Mouse (Mus musculus) embryonic facial prominence, embryonic 11.5 days (tissue): ENCODE measurements at regions not wholly inside any gene's neighbourhood (a gene's known extent, or its start where the extent isn't known, plus 50 kb on each side); places are given as distances from the start of the nearest gene placed in this dataset.
A peak's percentile ranks its signal among the peaks of the same experiment; 100 is the strongest.

Experiments used
- ATAC-seq: fragments of 200-750 bp; cut with Nextera tagmentation; replicated peaks from 2 replicates; pipeline ENCODE4 v1.8.0; 2017; ENCODE audit warnings: low read depth; ENCODE audit not compliant: insufficient number of reproducible peaks, low FRiP score, low TSS enrichment
- DNase-seq: peaks from one replicate; pipeline ENCODE4 v3.0.0-alpha.2; 2015; ENCODE audit warnings: low spot score
- H3K27ac ChIP-seq: fragments of 300-500 bp; sonication (generic); replicated peaks from 2 replicates; pipeline ENCODE4 v1.5.1; 2014; ENCODE audit warnings: mild to moderate bottlenecking, low read depth, low read length, control low read depth
- H3K27me3 ChIP-seq: fragments of 300-500 bp; sonication (generic); 2 replicates; pipeline ENCODE4 v1.6.1; 2014; ENCODE audit warnings: mild to moderate bottlenecking, low read length, moderate library complexity, mixed read lengths; ENCODE audit not compliant: control insufficient read depth, insufficient read depth
- H3K36me3 ChIP-seq: fragments of 300-500 bp; sonication (generic); replicated peaks from 2 replicates; pipeline ENCODE4 v1.6.1; 2014; ENCODE audit warnings: low read depth, mild to moderate bottlenecking, low read length, moderate library complexity, mixed read lengths; ENCODE audit not compliant: control insufficient read depth, insufficient read depth
- H3K4me1 ChIP-seq: fragments of 300-500 bp; sonication (generic); 2 replicates; pipeline ENCODE4 v1.6.1; 2014; ENCODE audit warnings: low read length, mixed read lengths; ENCODE audit not compliant: control insufficient read depth, insufficient read depth
- H3K4me2 ChIP-seq: fragments of 300-500 bp; sonication (generic); 2 replicates; pipeline ENCODE4 v1.6.1; 2014; ENCODE audit warnings: low read depth, mild to moderate bottlenecking, control low read depth, low read length, moderate library complexity
- H3K4me3 ChIP-seq: fragments of 300-500 bp; sonication (generic); 2 replicates; pipeline ENCODE4 v1.5.1; 2014; ENCODE audit warnings: low read depth, low read length, control low read depth
- H3K9ac ChIP-seq: fragments of 300-500 bp; sonication (generic); replicated peaks from 2 replicates; pipeline ENCODE4 v1.6.1; 2014; ENCODE audit warnings: mild to moderate bottlenecking, control low read depth, low read length
- H3K9me3 ChIP-seq: fragments of 300-500 bp; sonication (generic); replicated peaks from 2 replicates; pipeline ENCODE4 v1.6.1; 2016; ENCODE audit warnings: mild to moderate bottlenecking, low read length, inconsistent platforms, mixed read lengths; ENCODE audit not compliant: control insufficient read depth
- WGBS: fragments of 180-500 bp; shearing (Covaris S2); extraction: QIAGEN DNeasy Blood & Tissue Kit; methylation state at CpG from one replicate; pipeline ENCODE4 v1.1.7; 2014; 5-methylcytosine and 5-hydroxymethylcytosine counted together

DNA sequence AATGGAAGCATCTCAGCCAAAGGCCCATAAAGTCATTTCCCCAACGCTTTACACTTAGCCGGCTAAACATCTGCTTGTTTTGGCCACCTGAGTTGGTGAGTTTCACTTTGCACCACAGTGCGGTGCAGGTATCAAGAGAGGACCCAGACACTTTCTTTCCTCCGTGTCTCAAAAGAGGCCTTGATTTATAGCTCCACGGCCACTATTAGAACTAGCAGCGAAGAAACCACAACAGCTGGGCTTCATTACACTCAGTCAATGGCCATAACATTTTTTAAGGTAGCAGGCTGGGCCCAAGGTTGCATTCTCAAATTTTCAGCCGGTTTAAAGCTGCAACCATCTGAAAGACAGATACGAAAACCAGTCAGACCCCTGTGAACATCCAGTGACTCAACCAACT lies 103.4 kb downstream of the Mreg start:
- no peak for ATAC-seq
- H3K27me3 ChIP-seq, result no peaks in the 10 kb centered on the region

DNA sequence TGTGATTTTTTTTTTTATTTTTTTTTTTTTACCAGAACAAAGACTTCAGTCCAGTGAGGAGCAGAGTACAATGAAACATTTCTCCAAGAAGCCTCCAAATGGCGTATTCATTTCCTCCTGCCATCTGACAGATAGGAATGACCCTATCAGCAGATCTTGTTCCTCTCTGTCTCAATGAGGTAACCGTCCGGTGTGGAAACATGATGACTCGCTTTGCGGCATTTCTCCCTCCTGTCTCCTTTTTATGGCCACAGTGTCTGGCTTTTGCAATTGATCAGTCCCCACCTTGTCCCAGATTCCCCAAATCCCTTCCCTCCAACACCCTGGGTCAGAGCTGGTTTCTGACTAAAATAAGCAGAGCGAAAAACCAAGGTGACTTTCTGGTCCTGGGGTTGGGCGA lies 105.0 kb downstream of the Mreg start:
- Histone ChIP-seq H3K9me3 (no peaks in the 10 kb centered on the region), H3K4me2 (no peak overlapping the region), H3K27me3 (no peaks in the 10 kb centered on the region), H3K36me3 (no peaks in the 10 kb centered on the region), H3K4me3 (no peak overlapping the region), H3K9ac (no peak overlapping the region), H3K27ac (no peak overlapping the region), H3K4me1 (no peaks in the 10 kb centered on the region)
- ATAC-seq (no peak), DNase-seq (no peak)
- WGBS, result 90% methylated on average over 7 of the region's 7 CpGs

More for the DNA sequence above, 103.4 kb downstream of the Mreg start:
- no peaks in the 10 kb centered on the region for H3K36me3 ChIP-seq
- DNase-seq, result peak; percentile 57
- 68% methylated on average over 8 of the region's 8 CpGs for WGBS
- no peak overlapping the region for H3K9ac ChIP-seq
- no peaks in the 10 kb centered on the region for H3K9me3 ChIP-seq
- no peak overlapping the region for H3K27ac ChIP-seq
- no peak overlapping the region for H3K4me3 ChIP-seq
- H3K4me1 ChIP-seq, result no peaks in the 10 kb centered on the region
- no peak overlapping the region for H3K4me2 ChIP-seq

DNA sequence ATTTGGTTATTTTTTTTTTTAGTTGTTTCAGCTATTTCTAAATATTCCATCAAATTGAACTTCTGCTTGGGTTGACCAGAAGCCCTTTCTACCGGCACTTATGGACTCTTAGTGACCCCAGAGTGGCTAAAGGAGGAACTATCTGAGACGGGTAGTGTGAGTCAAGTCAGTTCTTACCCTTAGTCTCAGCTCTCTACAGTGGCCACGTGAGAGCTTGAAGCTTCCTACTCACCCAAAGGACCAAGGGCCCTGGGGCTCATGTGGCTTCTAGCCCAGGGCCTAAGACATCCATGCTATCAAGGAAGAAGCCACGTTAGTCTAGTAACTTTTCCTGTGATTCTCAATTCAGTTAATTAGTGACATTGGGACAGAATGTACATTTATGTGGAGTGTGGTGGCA lies 105.5 kb downstream of the Mreg start:
- WGBS, result 89% methylated on average over 4 of the region's 4 CpGs
- no peak for ATAC-seq
- H3K4me2 ChIP-seq, result no peak overlapping the region

DNA sequence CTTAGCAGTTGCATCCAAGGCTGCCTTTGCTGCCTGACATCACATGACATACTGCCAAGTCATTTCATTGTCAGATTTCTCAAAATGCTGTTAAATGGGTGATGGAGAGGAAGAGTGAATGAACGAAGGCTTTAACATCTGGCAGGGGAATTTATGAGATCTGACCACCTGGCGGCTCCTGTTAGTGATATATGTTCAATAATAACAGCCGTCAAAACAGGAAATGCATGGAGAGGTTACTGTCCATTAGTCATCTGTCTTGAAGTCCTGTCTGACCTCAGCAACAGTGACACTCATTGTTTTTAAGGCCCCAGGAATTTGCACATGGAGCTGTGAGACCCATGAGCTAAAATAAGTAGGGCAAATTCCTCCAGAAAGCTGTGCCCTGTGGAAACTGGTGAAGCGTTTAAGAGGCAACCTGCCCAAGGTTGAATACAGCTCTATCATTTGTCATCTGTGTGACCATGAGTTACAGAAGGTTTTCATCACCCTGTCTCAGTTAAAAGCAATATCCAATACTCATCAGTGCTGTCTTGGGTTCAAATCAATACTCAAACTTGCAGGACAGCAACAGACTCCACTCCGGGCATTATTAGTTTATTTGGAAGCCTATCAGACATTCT lies 106.6 kb downstream of the Mreg start:
- ATAC-seq, result no peak
- WGBS, result 75% methylated on average over 5 of the region's 5 CpGs
- H3K4me1 ChIP-seq, result no peaks in the 10 kb centered on the region

More for the DNA sequence above, 105.5 kb downstream of the Mreg start:
- Histone ChIP-seq H3K27ac (no peak overlapping the region), H3K4me1 (no peaks in the 10 kb centered on the region), H3K27me3 (no peaks in the 10 kb centered on the region), H3K4me3 (no peak overlapping the region), H3K36me3 (no peaks in the 10 kb centered on the region), H3K9me3 (no peaks in the 10 kb centered on the region), H3K9ac (no peak overlapping the region)
- DNase-seq, result no peak

DNA sequence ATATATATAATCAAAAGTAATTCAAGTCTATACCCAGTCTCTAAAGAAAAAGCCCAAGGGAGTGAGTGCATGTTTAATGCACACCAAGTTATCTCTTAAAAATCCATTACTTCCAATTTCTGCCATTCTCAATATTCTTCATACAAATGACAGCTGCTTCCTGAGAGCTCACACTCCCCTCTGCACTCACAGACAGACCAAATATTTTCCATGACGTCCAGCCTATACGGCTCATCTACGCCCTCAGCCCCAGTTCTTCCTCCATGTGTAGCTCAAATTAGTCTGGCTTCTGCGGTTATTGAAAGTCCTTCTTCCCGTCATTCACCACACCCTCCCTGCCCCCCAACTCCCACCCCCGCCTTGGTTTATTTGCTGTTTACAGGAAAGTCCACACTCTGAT lies 108.1 kb downstream of the Mreg start:
- Histone ChIP-seq H3K27me3 (no peaks in the 10 kb centered on the region), H3K36me3 (no peaks in the 10 kb centered on the region), H3K4me1 (no peaks in the 10 kb centered on the region), H3K27ac (no peak overlapping the region), H3K9me3 (no peaks in the 10 kb centered on the region), H3K4me3 (no peak overlapping the region), H3K4me2 (no peak overlapping the region), H3K9ac (no peak overlapping the region)
- DNase-seq (no peak), ATAC-seq (no peak)
- 75% methylated on average over 6 of the region's 6 CpGs for WGBS

More for the DNA sequence above, 106.6 kb downstream of the Mreg start:
- Histone ChIP-seq H3K4me2 (no peak overlapping the region), H3K27ac (no peak overlapping the region), H3K36me3 (no peaks in the 10 kb centered on the region), H3K27me3 (no peaks in the 10 kb centered on the region), H3K9ac (no peak overlapping the region), H3K4me3 (no peak overlapping the region), H3K9me3 (no peaks in the 10 kb centered on the region)
- DNase-seq, result no peak

DNA sequence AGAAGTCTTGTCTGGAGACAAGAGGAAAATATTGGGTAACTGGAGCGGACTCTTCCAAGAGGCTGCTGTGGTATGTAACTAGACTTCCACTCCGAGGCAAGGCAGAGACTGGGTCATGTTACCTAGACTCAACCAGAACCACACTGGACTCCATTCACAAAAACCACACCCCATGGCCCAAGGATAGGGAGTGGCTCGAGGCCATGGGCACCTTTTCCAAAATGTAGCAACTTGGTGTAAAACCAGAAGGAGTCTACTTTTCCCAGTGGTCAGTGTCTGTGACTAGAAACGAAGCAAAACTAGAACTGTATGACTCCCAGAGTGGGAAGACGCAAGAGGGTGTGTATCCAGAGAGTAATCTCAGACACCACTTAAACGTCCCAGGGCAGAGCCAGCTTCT lies 108.7 kb downstream of the Mreg start:
- Histone ChIP-seq H3K9ac (no peak overlapping the region), H3K4me3 (no peak overlapping the region), H3K4me1 (no peaks in the 10 kb centered on the region), H3K9me3 (no peaks in the 10 kb centered on the region), H3K36me3 (no peaks in the 10 kb centered on the region), H3K4me2 (no peak overlapping the region), H3K27ac (no peak overlapping the region), H3K27me3 (no peaks in the 10 kb centered on the region)
- 81% methylated on average over 6 of the region's 6 CpGs for WGBS
- no peak for DNase-seq
- ATAC-seq, result no peak

DNA sequence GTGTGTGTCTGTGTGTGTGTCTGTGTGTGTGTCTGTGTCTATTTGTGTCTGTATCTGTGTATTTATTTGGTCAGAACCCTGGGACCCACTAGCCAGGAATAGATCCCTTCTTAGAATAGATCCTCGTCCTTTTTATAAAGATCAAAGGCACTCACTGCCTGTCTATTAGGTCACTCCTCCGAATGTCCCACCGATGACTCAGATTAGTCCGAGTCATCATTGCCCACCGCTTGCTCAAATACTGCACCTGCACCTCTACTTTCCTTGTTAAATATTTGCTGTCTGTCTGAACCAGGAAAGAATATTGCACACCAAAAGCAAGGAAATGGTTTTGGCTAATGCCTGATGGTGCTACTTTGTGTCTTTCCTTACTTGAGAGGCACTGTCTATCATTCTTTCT lies 112.7 kb downstream of the Mreg start:
- H3K9me3 ChIP-seq, result no peaks in the 10 kb centered on the region
- no peaks in the 10 kb centered on the region for H3K27me3 ChIP-seq
- no peak overlapping the region for H3K4me3 ChIP-seq
- no peaks in the 10 kb centered on the region for H3K36me3 ChIP-seq
- H3K9ac ChIP-seq, result no peak overlapping the region
- no peak for ATAC-seq
- H3K27ac ChIP-seq, result no peak overlapping the region
- no peak overlapping the region for H3K4me2 ChIP-seq
- no peaks in the 10 kb centered on the region for H3K4me1 ChIP-seq
- 75% methylated on average over 5 of the region's 5 CpGs for WGBS
- DNase-seq, result no peak

DNA sequence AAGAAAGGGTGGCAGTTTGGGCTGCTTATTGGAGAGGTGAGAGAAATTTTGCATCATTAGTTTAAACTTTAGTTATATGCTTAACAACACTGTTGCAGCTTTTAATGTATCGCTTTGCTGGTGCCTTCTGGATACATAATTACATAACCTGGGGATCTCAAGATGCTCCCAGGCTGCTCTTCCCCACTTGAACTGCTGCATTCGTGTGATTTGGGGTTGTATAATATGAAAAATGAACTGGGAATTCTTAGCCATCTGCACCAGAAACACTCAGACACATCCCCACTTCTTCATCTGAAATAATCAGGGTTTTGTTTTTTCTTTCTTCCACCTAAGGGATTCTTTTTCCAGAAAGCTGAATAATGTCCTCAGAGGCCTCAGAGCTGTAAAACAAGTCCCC lies 120.8 kb downstream of the Mreg start:
- no peaks in the 10 kb centered on the region for H3K9me3 ChIP-seq
- WGBS, result 78% methylated on average over 2 of the region's 2 CpGs
- DNase-seq (no peak), ATAC-seq (no peak)
- H3K27me3 ChIP-seq, result no peaks in the 10 kb centered on the region
- no peaks in the 10 kb centered on the region for H3K4me1 ChIP-seq
- H3K4me2 ChIP-seq, result no peak overlapping the region
- H3K27ac ChIP-seq, result no peak overlapping the region
- H3K4me3 ChIP-seq, result no peak overlapping the region
- no peaks in the 10 kb centered on the region for H3K36me3 ChIP-seq
- no peak overlapping the region for H3K9ac ChIP-seq
